Mouse (Mus musculus) adrenal gland, adult 2 months (tissue): ENCODE measurements around the gene Bach2. TPM values are rescaled to one million over a fixed set of nuclear protein-coding genes. Genes with fewer than 3 reads are reported as not detected.

ENCODE experiments used
- DNase-seq: peaks from one replicate; pipeline ENCODE4 v3.0.0; 2021
- polyA plus RNA-seq: library from polyadenylated mRNA; depleted of rRNA; stranded (reverse); fragments of >200 nt; gene quantifications from 2 replicates; pipeline ENCODE4 v1.2.3, GENCODE M21; 2012
- total RNA-seq, 2 experiments: library from RNA; stranded (reverse); gene quantifications; 2 replicates each; pipeline ENCODE4 v1.2.3; 2021

The Bach2 gene
- total and polyA plus RNA-seq, 3 experiments, result 0.61 to 2.9 (median 2.2) TPM

DNA sequence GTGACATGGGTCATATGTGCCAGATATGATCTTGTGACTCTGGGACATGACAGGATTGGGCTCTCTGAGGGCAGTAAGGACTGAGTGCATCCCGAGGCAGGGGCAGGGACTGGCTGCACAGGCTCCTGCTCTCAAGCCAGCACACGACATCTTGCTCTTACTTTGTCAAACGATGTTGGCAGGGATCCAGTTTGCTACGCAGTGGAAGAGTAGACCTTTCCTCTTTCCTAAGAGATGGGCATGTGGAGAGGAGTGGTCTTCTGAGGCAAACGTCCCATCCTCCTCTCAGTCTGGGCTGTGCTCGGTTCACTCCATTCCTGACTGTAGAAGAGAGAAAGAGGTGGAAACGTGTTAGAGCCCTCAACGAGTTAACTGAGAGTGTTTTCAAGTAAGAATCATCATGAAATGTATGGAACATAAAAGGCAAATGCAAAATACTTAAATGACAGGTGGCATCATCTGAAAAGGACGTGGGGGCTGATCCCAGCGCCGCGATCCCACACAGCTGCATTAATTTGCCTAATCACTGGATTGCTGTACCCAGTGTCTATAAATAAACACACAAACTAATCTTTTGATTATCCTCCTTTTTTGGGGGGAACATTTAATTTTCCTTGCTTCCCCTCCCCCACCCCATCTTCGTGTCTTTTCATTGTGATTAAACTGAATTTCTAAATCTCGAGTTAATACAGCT is 150.7 kb downstream of the Bach2 start:
- DNase-seq, result no peak

DNA sequence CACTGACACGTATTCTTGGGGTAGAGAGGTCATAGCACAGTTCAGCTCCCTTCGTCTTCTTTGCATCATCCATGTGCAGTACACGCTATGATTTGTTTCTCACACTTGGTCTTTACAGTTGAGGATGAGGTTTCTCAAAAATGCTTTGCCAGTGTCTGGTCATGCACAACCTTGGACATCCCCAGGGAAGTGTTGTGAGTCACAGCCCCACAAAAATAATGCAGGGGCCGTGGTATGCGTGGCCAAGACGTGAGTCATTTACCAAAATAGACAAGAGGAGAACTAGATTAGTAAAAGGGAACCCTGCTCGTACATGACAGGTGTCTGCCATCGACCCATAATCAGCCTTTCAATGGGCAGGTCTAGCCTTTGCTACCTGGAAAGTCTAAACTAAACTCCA is 152.7 kb downstream of the Bach2 start:
- peak; percentile 56 for DNase-seq

DNA sequence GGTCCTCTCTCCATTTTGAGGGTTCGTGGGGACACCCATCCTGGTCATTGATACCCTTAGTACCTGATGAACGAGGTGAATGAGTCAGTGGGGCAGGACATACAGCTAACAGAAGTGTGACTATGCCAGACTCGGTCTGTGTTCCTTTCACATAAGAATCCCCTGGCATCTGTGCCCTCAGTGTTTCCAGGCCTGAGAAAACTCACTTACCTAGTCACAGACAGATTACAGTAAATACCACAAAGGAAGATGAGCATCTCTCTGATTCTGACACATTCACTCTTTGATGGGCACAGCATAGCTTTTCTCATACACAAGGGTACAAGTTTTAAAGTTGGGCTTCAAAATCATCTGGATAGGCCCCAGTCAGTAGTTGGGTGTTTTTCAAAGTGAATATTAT is 154.6 kb downstream of the Bach2 start:
- DNase-seq, result no peak

DNA sequence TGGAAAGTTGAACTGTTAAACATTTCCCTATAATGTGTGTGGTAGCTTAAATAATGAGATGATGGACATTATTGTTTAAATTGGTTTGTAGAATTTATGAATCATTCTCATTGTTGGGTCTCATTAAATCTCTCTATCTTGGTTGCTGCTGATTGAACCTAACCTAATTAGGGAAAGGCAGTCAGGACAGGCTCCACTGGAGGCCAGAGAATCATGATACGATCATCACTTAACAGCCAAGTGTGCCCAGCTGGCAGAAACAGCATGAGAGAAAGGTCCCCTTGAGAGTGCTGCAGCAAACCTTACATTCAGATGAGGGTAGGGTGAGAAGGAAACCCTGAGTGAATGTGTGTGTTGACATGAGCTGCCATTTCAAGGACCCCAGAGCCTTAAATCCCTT is 155.3 kb downstream of the Bach2 start:
- DNase-seq, result no peak

DNA sequence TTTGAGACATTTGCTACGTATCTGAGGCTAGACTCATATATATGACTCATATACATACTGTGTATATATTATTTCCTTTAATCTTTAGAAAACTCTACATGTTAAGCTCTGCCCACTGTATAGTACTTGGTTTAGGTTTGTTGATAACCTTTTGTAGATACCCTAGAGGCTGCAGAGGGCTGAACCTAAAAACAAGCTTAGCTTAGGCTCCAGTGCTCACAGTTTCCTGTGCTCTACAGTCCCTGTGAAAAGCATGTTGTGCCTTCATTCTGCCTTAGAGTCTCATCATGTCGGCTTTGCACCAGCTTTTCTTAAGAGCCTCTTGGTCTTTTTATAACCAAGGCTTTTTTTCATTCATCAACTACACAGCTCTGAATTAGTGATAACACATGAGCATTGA is 156.2 kb downstream of the Bach2 start:
- DNase-seq, result no peak

DNA sequence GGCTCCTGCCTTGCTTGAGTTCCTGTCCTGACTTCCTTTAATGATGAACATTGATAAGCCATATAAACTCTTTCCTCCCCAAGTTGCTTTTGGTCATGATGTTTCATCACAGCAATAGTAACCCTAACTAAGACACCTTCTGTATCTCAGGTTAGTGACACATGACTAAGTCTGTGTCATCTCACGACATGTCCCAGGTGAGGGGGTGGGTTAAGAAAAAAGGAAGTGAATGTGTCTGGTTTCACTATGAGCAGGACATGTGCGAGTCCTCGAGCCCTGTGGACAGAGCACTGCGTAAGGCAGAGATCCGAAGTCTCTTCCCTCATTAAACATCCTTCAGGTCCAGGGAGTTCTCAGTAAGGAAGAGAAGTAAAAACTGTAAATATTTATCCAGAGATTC is 162.9 kb downstream of the Bach2 start:
- DNase-seq, result no peak

DNA sequence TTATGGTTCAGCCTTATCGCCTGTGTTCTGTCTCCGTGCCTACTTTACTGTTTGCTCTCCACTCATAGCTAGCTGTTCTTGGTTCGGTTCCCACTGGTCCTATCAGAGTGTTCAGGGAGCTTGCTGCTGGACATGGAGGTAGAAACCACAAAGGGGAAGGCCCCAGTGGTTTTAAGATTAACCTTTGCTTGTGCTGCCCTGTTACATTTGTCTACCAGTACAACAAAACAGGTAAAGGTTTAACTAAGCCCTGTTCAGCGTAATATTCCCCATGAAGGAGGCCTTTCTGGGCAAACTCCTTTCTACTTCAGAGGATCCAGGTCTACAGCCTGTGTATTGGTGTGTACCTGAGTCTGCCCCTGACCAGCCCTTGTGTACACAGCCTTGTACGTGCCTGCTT is 164.9 kb downstream of the Bach2 start:
- no peak for DNase-seq

DNA sequence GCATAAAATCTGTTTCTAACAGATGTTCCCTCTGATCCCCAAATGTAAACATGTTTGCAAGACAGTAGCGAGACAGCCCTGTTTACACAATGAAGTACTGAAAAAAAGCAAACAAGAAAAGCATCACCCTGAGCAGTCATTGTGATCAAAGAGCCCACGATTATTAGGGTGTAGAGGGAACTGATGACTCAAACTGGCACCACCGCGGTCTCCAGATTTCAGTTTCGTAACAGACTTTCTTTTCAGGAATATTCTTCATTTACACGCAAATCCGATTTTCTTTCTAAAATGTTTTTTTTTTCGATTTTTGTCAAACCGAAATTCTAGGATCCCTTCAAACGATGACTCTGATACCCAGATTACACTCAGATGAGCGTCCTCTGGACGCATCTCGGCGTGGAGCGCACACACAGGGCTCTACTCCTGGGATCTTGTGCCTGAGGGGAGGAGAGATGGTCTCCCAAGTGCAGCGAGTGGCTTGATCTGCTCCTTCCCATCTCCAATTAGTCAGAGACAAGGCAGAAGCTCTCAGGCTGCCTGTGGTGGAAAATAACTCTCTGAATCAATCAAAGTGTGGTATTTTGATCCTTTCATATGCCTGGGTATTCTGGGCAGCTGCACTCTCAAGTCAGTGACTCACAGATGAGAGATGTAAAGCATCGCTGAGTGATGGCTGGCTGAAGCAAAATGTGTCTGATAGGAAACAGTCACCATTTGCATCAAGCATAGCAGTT is 166.7 kb downstream of the Bach2 start:
- DNase-seq, result no peak

DNA sequence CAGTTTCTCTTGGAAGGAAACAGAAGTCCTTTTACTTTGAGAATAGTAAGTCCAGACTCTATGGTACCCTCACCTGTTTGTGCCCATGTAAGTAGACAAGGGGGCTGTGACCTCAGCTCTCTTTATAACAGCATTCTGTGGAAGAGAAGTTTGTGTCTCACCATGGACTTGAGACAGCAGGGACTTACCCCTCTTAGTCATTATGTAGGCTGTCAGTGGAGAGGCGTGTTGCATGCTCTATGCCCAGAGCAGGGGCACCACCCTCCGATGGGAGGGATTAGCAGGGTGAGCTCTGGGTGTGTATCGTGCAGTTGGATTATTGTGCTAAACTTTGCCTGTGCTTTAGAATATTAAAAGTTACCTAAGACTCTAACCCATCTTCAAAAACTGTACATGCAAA is 167.4 kb downstream of the Bach2 start:
- DNase-seq, result no peak

DNA sequence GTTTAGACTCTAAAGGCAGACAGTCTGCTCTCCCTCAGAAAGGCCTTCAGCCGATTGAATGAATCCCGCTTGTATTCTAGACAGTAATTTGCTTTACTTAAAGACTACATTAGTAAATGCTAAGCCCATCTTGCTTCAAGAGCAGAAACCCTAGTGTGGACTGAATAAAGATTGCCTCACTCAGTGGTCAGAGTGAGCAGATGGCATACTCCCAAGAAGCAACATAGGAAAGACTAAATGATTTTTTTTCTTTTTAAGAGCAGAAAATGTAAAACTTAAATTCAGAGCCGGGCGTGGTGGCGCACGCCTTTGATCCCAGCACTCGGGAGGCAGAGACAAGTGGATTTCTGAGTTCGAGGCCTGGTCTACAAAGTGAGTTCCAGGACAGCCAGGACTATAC is 169.9 kb downstream of the Bach2 start:
- no peak for DNase-seq

DNA sequence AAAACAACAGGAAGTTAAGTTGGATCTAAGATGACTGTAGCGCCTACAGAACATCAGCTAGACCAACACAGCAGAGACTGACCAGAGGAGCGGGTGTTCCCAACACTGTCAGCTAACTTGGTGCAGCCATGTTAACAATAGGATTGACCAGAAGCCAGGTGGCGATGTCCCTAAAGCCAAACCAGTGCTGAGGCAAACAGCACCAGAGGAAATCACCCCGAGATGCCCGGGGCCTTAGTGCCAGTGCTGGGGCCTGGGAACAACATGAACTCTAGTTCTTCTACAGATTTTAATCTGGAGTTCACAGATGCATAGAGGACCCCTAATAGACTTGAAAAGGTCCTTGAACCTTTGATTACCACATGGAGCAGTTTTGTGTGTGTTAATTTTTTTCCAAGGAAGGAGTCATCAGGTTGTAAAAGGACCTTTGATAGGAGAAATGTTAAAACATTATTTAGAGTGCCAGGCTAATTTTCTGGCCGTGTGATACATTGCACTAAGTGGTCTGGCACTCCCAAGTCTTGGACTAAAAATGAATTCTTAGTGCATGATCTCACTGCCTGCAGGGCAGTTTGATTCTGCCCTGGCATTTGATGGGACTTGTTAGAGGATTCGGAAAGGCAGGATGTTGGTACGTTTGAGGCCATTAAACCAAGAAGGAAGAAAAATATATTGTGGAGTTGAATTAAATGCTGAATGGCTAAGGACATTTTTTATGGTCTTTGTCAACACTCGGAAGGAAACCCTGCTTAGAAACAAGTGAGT is 170.7 kb downstream of the Bach2 start:
- no peak for DNase-seq

DNA sequence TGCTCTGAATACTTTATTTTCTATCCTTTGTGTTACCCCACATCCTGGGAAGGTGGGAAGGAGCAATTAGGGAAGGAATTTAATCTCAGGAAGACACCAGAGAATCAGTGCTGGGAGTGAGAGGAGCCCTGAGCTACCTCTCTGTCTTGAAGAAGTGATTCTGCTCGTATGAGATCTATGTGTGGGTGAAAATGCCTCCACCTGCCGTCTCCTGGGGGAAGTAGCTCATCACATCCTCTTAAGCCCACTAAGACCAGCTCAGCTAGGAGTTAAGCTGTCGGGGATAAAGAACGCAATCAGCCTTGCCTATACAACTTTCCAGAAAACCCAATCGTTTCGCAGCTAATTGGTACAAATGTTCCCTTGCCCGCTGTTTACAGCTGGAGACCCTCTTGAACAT is 174.5 kb downstream of the Bach2 start:
- DNase-seq, result no peak

DNA sequence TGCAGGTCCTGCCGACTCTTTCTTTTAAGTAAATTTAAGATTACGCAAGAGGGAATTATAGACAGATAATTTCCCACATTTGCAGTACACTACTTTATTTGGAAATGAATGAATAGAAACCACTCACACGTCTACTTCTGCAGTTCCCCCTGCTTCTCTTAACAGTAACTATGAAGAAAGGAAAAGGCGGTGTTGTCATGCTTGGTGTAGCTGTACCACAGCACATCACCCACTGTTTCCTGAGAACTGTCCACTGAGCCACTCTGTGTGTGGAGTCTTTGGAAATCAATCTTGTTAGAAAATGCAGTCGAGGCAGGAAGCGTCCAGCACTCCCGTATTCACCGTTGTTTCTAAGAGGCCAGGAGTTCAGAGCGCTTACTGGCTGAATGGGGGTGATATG is 174.9 kb downstream of the Bach2 start:
- no peak for DNase-seq

DNA sequence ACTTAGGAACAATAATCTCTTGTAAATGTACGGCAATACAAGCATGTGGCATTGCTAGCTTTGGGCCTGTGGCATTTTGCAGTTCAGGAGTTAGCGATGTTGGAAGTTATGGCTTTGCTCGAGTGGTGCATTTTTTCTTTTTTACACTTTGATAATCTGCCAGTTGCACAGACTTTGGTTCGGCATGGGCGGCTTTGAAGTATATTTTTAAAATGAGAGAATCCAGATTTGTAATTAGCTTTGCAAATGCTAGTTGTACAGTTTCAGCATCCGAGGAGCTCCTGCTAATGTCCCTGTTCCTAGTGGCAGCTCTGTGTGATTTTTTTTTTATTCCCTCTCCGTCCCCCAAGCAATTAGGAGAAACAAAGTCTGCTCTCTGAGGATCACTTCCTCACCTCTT is 176.4 kb downstream of the Bach2 start:
- DNase-seq, result no peak

DNA sequence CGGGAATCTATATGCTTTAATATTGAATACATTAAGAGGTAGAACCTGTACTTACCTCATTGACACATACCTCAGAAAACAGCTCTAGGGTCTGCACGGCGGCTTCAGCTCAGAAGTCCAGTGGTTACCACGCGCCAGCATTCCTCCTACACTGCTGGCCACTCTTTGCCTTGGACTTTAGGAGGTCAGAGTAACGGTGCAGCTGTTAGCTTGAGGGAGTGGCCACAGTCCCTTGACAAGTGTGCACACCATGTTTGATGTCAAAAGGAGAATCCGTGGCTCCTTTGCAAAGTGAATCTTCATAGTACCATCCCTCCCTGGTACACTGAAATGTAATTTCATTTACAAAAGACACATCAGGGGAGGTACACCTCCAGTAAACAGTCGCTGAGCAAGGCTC is 179.3 kb downstream of the Bach2 start:
- no peak for DNase-seq

DNA sequence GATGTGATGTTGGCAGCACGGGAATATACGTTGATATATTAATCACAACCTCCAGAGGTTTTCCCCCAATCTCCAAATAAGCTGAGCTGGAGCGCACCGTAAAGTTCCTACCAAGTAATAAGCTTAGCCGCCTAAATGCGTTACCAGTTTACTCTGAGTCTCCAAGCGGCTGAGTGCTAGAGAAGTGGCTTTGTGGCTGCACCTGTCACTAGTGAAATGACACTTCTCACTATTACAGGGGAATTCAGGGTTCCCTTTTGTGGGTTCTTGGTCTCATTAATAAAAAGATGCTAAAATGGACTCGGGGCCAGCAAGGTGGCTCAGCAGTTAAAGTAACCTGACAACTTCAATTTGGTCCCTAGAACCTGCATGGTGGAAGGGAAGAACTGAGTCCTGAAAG is 183.0 kb downstream of the Bach2 start:
- DNase-seq, result no peak

DNA sequence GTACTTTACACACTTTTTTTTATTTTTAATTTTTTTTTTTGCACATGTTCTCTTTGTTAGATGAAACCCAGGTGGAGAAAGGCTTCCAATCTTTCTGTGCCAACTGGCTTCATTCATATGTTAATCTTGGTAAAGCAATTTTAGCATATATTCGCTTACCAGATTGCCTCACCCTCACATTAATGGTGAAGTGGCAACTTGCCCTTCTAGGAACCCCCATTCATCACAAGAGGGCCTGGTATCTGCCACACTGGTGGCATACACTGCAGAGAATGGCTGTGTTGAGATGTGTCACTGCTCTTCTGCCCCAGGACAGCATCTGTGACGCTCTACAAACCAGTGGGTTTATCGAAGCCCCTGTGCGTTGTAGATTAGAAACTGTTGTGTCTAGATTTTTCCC is 183.8 kb downstream of the Bach2 start:
- no peak for DNase-seq

DNA sequence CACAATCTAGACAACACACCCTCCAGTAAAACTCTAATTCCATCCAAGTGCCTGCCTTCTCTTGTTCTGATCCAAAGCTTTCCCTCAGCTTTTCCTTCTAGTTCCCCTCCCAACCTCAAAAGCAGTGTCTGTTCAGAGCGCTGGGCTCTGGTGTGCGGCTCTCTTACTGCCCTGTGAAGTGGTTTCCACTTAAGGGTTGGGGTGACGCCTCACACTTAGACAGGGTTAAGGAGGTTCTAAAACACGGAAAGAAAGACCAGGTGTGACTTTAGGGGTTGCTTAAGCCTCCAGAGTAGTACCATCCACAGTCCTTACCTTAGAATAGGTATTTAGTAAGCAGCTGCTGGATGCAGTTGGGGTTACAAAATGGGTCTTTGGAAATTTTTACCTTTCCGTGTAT is 185.1 kb downstream of the Bach2 start:
- no peak for DNase-seq

DNA sequence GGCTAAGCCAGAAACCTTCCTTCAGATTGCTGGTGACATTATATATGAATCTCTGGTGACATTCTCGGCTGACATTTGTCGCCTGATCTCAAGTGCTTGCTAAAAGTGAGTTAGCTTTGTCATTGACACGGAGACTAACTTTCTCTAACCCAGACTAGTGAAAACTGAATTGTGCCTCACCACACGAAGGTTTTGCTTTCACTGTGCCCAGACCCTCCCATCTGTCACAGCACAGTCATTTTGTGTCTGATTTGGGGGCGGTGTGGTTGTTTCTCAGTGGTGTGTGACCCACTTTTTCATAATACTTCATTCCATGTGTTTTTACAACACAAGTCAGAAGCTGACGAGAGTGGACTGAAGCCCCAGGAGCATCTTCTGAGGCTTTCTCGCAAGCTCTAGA is 185.8 kb downstream of the Bach2 start:
- no peak for DNase-seq

DNA sequence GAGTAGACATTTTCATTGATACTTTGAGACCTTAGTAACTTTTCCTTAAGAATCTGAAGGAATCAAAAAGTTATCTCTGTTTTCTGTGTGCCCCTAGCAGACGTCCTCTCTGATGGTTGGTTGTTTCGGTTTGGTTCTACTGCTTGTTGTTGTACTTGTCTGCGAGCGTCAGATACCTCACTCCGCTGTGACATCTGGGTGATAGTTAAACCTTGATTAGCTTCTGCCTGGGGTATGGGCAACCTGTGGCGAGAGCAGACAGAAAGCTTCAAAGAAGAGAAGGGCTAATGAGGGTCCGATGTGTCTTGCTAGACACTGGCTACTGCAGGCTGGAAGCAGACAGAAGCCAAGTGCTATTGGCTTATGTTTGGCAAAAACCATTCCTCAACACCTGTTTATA is 186.5 kb downstream of the Bach2 start:
- no peak for DNase-seq

DNA sequence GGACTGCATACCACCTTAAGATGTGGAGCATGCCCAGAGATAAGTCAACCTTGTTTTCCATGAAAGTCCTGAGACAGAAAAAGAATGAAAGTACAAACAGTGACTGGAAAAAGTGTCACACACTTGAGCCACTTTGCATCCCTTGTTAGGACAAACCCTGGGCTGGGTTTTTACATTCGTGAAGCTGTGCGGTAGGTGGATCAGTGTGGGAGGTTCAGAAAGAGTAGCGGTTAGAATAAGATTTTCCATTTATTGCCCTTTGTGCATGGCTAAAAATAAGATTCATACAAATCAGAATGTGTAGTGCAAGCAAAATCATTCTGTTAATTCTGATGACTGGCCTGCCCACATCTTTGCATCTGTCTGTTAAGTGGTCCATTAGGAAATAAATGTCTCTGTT is 187.0 kb downstream of the Bach2 start:
- no peak for DNase-seq

DNA sequence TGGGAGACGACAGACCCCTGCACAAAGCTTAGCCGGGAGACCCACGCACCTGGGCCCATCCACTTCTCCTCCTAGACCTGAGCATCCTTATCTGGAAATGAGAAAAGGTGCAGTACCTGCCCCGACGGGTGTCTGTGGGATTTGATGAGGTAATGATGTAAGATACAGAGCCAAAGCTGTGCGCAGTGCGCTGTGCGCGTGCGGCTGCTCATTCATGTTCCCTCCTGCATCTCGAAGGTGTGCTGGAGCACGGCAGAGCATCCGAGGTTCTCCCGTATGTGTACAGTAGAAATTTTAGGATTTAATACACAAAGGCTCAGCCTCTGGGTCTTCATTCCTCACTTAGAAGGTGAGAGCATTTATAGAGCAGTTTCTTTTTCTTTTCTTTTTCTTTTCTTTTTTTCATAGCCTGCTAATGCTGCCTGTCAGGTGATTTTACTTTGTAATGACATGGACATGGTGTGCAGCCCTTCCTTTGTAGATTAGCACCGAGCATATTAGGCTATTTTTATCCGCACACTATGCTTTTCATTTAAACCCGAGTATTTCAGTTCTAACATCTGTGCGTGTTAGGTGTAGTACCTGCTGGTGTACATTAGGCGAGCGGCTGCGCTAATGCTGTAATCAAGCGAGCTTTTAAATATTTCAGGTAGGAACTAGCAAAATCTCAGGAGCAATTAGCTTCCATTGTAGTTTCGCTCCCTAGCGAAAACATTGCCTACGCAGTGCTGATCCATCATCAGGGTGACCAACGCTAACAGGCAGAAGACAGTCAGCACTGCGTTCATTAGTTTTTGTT is 188.4 kb downstream of the Bach2 start:
- DNase-seq, result no peak

DNA sequence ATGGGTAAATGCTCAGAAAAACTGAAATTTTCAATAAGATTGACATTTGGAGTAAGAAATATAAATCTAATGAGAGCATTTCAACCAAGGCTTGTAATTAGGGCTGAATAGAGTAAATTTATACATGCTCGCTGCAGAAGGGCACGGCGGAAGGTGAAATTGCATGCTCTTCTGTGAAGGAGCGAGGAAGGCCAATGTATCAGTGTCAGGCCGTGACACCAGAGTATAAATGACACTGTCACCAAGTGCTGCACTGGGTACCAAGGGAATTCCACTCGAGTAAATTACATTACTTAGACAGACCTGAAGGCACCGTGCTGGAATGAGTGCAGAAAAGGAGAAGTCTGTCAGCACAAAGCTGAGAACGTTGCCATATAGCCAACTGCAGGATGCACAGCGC is 190.1 kb downstream of the Bach2 start:
- DNase-seq, result no peak
